Comparison of ENCODE assay signal across 8 mouse cellular contexts in genomic region chr12:85279396-85280080, GRCm38 (mm10). TPM values are rescaled to one million over a fixed set of nuclear protein-coding genes. Genes with fewer than 3 reads are reported as not detected.
DNase-seq lines count a peak whose midpoint lies in the region; ATAC-seq and TF ChIP-seq lines count a peak whose summit lies in the region.

No protein-coding gene starts in this region.

- no peaks in the 10 kb centered on the region for H3K36me3 ChIP-seq in neural tube, embryonic 11.5 days (ENCODE audit: control insufficient read depth, insufficient read depth, low read length)
- no peaks in the 10 kb centered on the region for H3K36me3 ChIP-seq in forebrain, postnatal 0 days (ENCODE audit: insufficient read depth)
- peaks cover 29% of the 10 kb centered on the region for H3K36me3 ChIP-seq in liver, embryonic 15.5 days (replicated peaks)

- DNase-seq in neural tube, embryonic 11.5 days (ENCODE audit: low spot score), result no peak
- DNase-seq in neural tube, embryonic 10.5 days (ENCODE audit: extremely low spot score, low spot score), result no peak
- DNase-seq in cerebellum, adult 18-20 months, result peak; percentile 58 to 64
- no peak for DNase-seq in forebrain, postnatal 0 days
- DNase-seq in layer of hippocampus, adult 11-12 months (ENCODE audit: low spot score), result no peak
- no peak for DNase-seq in ovary, adult 18-20 months (ENCODE audit: low spot score)
- DNase-seq in embryo, embryonic 9.5 days (ENCODE audit: extremely low spot score), result no peak

- peak overlapping the region; percentile 76 for H3K9ac ChIP-seq in neural tube, embryonic 11.5 days (ENCODE audit: low read length)
- H3K9ac ChIP-seq in forebrain, postnatal 0 days, result peak overlapping the region; percentile 86
- peak overlapping the region; percentile 92 for H3K9ac ChIP-seq in liver, embryonic 15.5 days

- H3K9me3 ChIP-seq in neural tube, embryonic 11.5 days (ENCODE audit: control insufficient read depth, low read length), result no peaks in the 10 kb centered on the region
- no peaks in the 10 kb centered on the region for H3K9me3 ChIP-seq in forebrain, postnatal 0 days (ENCODE audit: low read length)
- no peaks in the 10 kb centered on the region for H3K9me3 ChIP-seq in liver, embryonic 15.5 days (replicated peaks)

- no peak for TF ChIP-seq CTCF in forebrain, postnatal 0 days (IDR thresholded peaks at IDR 0.05; ENCODE audit: low read depth)

- peak; percentile 53 for ATAC-seq in neural tube, embryonic 11.5 days (ENCODE audit: insufficient read depth, low FRiP score, low TSS enrichment)
- peak; percentile 12; the same call in 1 of the 2 replicates for ATAC-seq in forebrain, postnatal 0 days
- ATAC-seq in liver, embryonic 15.5 days (ENCODE audit: insufficient read depth), result peak; percentile 56

- peaks cover 6% of the 10 kb centered on the region; the same call in 1 of the 2 replicates for H3K4me1 ChIP-seq in neural tube, embryonic 11.5 days (ENCODE audit: control insufficient read depth, insufficient read depth, low read length)
- peaks cover 8% of the 10 kb centered on the region; the same call in 1 of the 2 replicates for H3K4me1 ChIP-seq in forebrain, postnatal 0 days (ENCODE audit: insufficient read depth)
- H3K4me1 ChIP-seq in liver, embryonic 15.5 days (replicated peaks), result peaks cover 36% of the 10 kb centered on the region

- H3K27ac ChIP-seq in neural tube, embryonic 11.5 days (ENCODE audit: low read depth, low read length), result no peak overlapping the region
- peak overlapping the region; percentile 82; the same call in 1 of the 2 replicates for H3K27ac ChIP-seq in forebrain, postnatal 0 days (ENCODE audit: low read depth, low read length)
- H3K27ac ChIP-seq in liver, embryonic 15.5 days (replicated peaks), result peak overlapping the region; percentile 91

- peak overlapping the region; percentile 92 for H3K4me2 ChIP-seq in neural tube, embryonic 11.5 days (ENCODE audit: low read depth)
- peak overlapping the region; percentile 87 for H3K4me2 ChIP-seq in forebrain, postnatal 0 days (ENCODE audit: low read depth)
- peak overlapping the region; percentile 81 for H3K4me2 ChIP-seq in liver, embryonic 15.5 days

- H3K27me3 ChIP-seq in neural tube, embryonic 11.5 days (ENCODE audit: control insufficient read depth, insufficient read depth, low read length), result no peaks in the 10 kb centered on the region
- H3K27me3 ChIP-seq in forebrain, postnatal 0 days (ENCODE audit: insufficient read depth, low read length), result no peaks in the 10 kb centered on the region
- no peaks in the 10 kb centered on the region for H3K27me3 ChIP-seq in liver, embryonic 15.5 days

- peak overlapping the region; percentile 48 for H3K4me3 ChIP-seq in neural tube, embryonic 11.5 days (ENCODE audit: low read depth, low read length)
- H3K4me3 ChIP-seq in forebrain, postnatal 0 days (ENCODE audit: low read depth, low read length), result peak overlapping the region; percentile 72
- peak overlapping the region; percentile 80 for H3K4me3 ChIP-seq in liver, embryonic 15.5 days (replicated peaks)

- WGBS in neural tube, embryonic 11.5 days, result 9% methylated on average over 10 of the region's 10 CpGs
- 8% methylated on average over 10 of the region's 10 CpGs for WGBS in forebrain, postnatal 0 days
- WGBS in liver, embryonic 15.5 days (ENCODE audit: insufficient replicate concordance), result 2% methylated on average over 10 of the region's 10 CpGs

RNA-seq across cellular contexts. Expression of gene Acyp1, which starts 8.7 kb away (rescaled TPM):
- polyA plus RNA-seq in neural tube, embryonic 11.5 days (2014; fragmentation: Nextera tagmentation; extraction: Ambion mirVana), result 57.1 and 61.6 TPM in 2 replicates
- total RNA-seq in forebrain, postnatal 0 days (2014; rRNA removed), result 24.5 and 39.6 TPM in 2 replicates
- polyA plus RNA-seq in forebrain, postnatal 0 days (2015; fragmentation: Nextera tagmentation; extraction: Ambion mirVana), result 44.4 and 50.7 TPM in 2 replicates
- polyA plus RNA-seq in liver, embryonic 15.5 days (2015; fragmentation: Nextera tagmentation; extraction: Ambion mirVana), result 36.6 and 50.7 TPM in 2 replicates

RNA-seq across cellular contexts. Expression of gene Zc2hc1c, which starts 8.9 kb away (rescaled TPM):
- polyA plus RNA-seq in neural tube, embryonic 11.5 days (2014; fragmentation: Nextera tagmentation; extraction: Ambion mirVana), result 0.64 and 0.98 TPM in 2 replicates
- 0.69 and 1.3 TPM in 2 replicates for total RNA-seq in forebrain, postnatal 0 days (2014; rRNA removed)
- 0.75 and 1.1 TPM in 2 replicates for polyA plus RNA-seq in forebrain, postnatal 0 days (2015; fragmentation: Nextera tagmentation; extraction: Ambion mirVana)
- 0.08 and 0.12 TPM in 2 replicates for polyA plus RNA-seq in liver, embryonic 15.5 days (2015; fragmentation: Nextera tagmentation; extraction: Ambion mirVana)

RNA-seq across cellular contexts. Expression of gene Mlh3, which starts 9.1 kb away (rescaled TPM):
- polyA plus RNA-seq in neural tube, embryonic 11.5 days (2014; fragmentation: Nextera tagmentation; extraction: Ambion mirVana), result 9.5 and 11.1 TPM in 2 replicates
- total RNA-seq in forebrain, postnatal 0 days (2014; rRNA removed), result 9.2 and 10.5 TPM in 2 replicates
- 4.3 and 5.8 TPM in 2 replicates for polyA plus RNA-seq in forebrain, postnatal 0 days (2015; fragmentation: Nextera tagmentation; extraction: Ambion mirVana)
- polyA plus RNA-seq in liver, embryonic 15.5 days (2015; fragmentation: Nextera tagmentation; extraction: Ambion mirVana), result 2.1 and 2.4 TPM in 2 replicates

RNA-seq across cellular contexts. Expression of gene Nek9, which starts 59.6 kb away (rescaled TPM):
- 13.7 and 15.3 TPM in 2 replicates for polyA plus RNA-seq in neural tube, embryonic 11.5 days (2014; fragmentation: Nextera tagmentation; extraction: Ambion mirVana)
- 19.0 and 23.2 TPM in 2 replicates for total RNA-seq in forebrain, postnatal 0 days (2014; rRNA removed)
- 6.6 and 8.5 TPM in 2 replicates for polyA plus RNA-seq in forebrain, postnatal 0 days (2015; fragmentation: Nextera tagmentation; extraction: Ambion mirVana)
- 5.7 and 6.1 TPM in 2 replicates for polyA plus RNA-seq in liver, embryonic 15.5 days (2015; fragmentation: Nextera tagmentation; extraction: Ambion mirVana)

Comparison
In these comparisons a context has a peak if more than half of its experiments do, and no peak if none do; other contexts are left out.
1. DNase-seq: peak in cerebellum, adult 18-20 months (2 of 2); none in neural tube, embryonic 11.5 days (single experiment), neural tube, embryonic 10.5 days (single experiment), forebrain, postnatal 0 days (single experiment), layer of hippocampus, adult 11-12 months (single experiment), ovary, adult 18-20 months (single experiment) and embryo, embryonic 9.5 days (single experiment).
2. Peak in every context shown above with its lines, with median percentiles within 50 percentile points of each other: ATAC-seq, H3K4me2 ChIP-seq, H3K4me3 ChIP-seq and H3K9ac ChIP-seq.